Mouse (Mus musculus) neutrophil, adult 59 days (primary cell): ENCODE measurements around the gene Adgrv1. TPM values are rescaled to one million over a fixed set of nuclear protein-coding genes. Genes with fewer than 3 reads are reported as not detected.

Source experiments
- total RNA-seq, 2 experiments: library from RNA; stranded (reverse); gene quantifications; 1 replicate in 1 of 2; 2 replicates in 1 of 2; pipeline ENCODE4 v1.2.4; 2023

The Adgrv1 gene
- under 1 TPM; 0.44 to 0.95 TPM for total RNA-seq

GRCm38 (mm10) chr13:81632720-81633415, at the start of gene Adgrv1:
Gene Adgrv1, minus strand, starts transcription at chr13:81633154.

GRCm38 (mm10) chr13:81657351-81658052, 24.5 kb upstream of the Adgrv1 start, which contains the start of gene Lysmd3:
Gene Lysmd3, plus strand, starts transcription at chr13:81657663.

Other genes with a start within 250 kb of the Adgrv1 start
- 10 to 100 TPM; 21.5 to 25.1 TPM for gene Lysmd3, start 24.5 kb upstream of the Adgrv1 start, total RNA-seq
- gene Polr3g, start 77.9 kb upstream of the Adgrv1 start, total RNA-seq = 1 to 10 TPM; 2.7 to 3.7 TPM
- 1 to 10 TPM; 3.2 to 3.7 TPM for gene Mblac2, start 78.2 kb upstream of the Adgrv1 start, total RNA-seq
- 10 to 100 TPM; 50.3 to 52.2 TPM for gene Cetn3, start 149.9 kb upstream of the Adgrv1 start, total RNA-seq